In genomic region chr19:53712297-53713025, GRCm38 (mm10) we compare ENCODE assay signal across 18 mouse cellular contexts. TPM values are rescaled to one million over a fixed set of nuclear protein-coding genes. Genes with fewer than 3 reads are reported as not detected.
DNase-seq lines count a peak whose midpoint lies in the region; ATAC-seq and TF ChIP-seq lines count a peak whose summit lies in the region.
"Had no signal": no experiment of that assay in that cellular context is flagged by ENCODE, and none has a peak within 500 bp of the region (broad histone marks: within the 10 kb centered on the region; RNA-seq: fewer than 3 reads in every experiment).

No protein-coding gene starts in this region.

- 0 out of 2 replicates have a peak overlapping the region, but pooled peaks have one; percentile 33 for H3K4me2 ChIP-seq in heart, embryonic 15.5 days
- H3K4me2 ChIP-seq in liver, postnatal 0 days (ENCODE audit: low read depth, low read length): no peak overlapping the region
- H3K4me2 ChIP-seq: embryonic facial prominence, embryonic 13.5 days; lung, embryonic 15.5 days had no signal

- no peak for TF ChIP-seq EP300 in liver, postnatal 0 days (IDR thresholded peaks at IDR 0.05; ENCODE audit: low read depth)

- no peaks in the 10 kb centered on the region for H3K9me3 ChIP-seq in heart, embryonic 15.5 days (replicated peaks)
- H3K9me3 ChIP-seq in liver, postnatal 0 days (ENCODE audit: low read length): no peaks in the 10 kb centered on the region
- H3K9me3 ChIP-seq: lung, embryonic 15.5 days had no signal

- H3K79me2 ChIP-seq in C2C12 (ENCODE audit: control insufficient read depth, insufficient read depth): no peaks in the 10 kb centered on the region

- no peaks in the 10 kb centered on the region for H3K36me3 ChIP-seq in kidney, adult 2 months (ENCODE audit: control insufficient read depth, insufficient read depth, low read length)
- H3K36me3 ChIP-seq in C2C12 (ENCODE audit: control insufficient read depth, insufficient read depth): no peaks in the 10 kb centered on the region
- no peaks in the 10 kb centered on the region for H3K36me3 ChIP-seq in heart, embryonic 15.5 days
- no peaks in the 10 kb centered on the region for H3K36me3 ChIP-seq in liver, postnatal 0 days (replicated peaks; ENCODE audit: insufficient read depth, low read length)
- H3K36me3 ChIP-seq: embryonic facial prominence, embryonic 13.5 days; forebrain, embryonic 10.5 days; kidney, embryonic 15.5 days; lung, embryonic 15.5 days had no signal

- H3K79me3 ChIP-seq in C2C12 (ENCODE audit: low read depth): no peaks in the 10 kb centered on the region

- no peaks in the 10 kb centered on the region for H3K27me3 ChIP-seq in kidney, adult 2 months (replicated peaks; ENCODE audit: control insufficient read depth, insufficient read depth, low read length)
- no peaks in the 10 kb centered on the region for H3K27me3 ChIP-seq in C2C12 (ENCODE audit: control insufficient read depth, insufficient read depth, insufficient read length)
- H3K27me3 ChIP-seq in heart, embryonic 15.5 days: no peaks in the 10 kb centered on the region
- H3K27me3 ChIP-seq in liver, postnatal 0 days (ENCODE audit: insufficient read depth, low read length): no peaks in the 10 kb centered on the region
- H3K27me3 ChIP-seq: embryonic facial prominence, embryonic 13.5 days; kidney, embryonic 15.5 days; lung, embryonic 15.5 days had no signal

- H3K27ac ChIP-seq in kidney, adult 2 months (ENCODE audit: insufficient read depth, low read depth, low read length): no peak overlapping the region
- peak overlapping the region; percentile 91 for H3K27ac ChIP-seq in heart, embryonic 15.5 days
- no peak overlapping the region for H3K27ac ChIP-seq in liver, postnatal 0 days (ENCODE audit: low read depth)
- H3K27ac ChIP-seq: embryonic facial prominence, embryonic 13.5 days; forebrain, embryonic 10.5 days; kidney, embryonic 15.5 days; lung, embryonic 15.5 days had no signal

- 70% methylated on average over 7 of the region's 7 CpGs for WGBS in kidney, adult 2 months
- 22% methylated on average over 7 of the region's 7 CpGs for WGBS in heart, embryonic 15.5 days
- WGBS in liver, postnatal 0 days (ENCODE audit: insufficient replicate concordance): 66% methylated on average over 7 of the region's 7 CpGs

- peak; percentile 6 for DNase-seq in adrenal gland, adult 8-10 months
- no peak for DNase-seq in adrenal gland, postnatal 4 days (ENCODE audit: low spot score in 2 of 2)
- no peak for DNase-seq in kidney, adult 2 months
- DNase-seq in kidney, adult 8-10 months: no peak
- no peak for DNase-seq in right cerebral cortex, postnatal 36 days (ENCODE audit: low spot score in 2 of 2)
- no peak for DNase-seq in liver, postnatal 0 days
- DNase-seq: cerebellum, adult 2 months; liver; spleen, adult 18-20 months; thymus, postnatal 14 days had no signal

- H3K9ac ChIP-seq in heart, embryonic 15.5 days: peak overlapping the region; percentile 5; the same call in 1 of the 2 replicates
- no peak overlapping the region for H3K9ac ChIP-seq in liver, postnatal 0 days (replicated peaks)
- H3K9ac ChIP-seq: embryonic facial prominence, embryonic 13.5 days; kidney, embryonic 15.5 days; lung, embryonic 15.5 days had no signal

- H3K4me1 ChIP-seq in kidney, adult 2 months (ENCODE audit: control insufficient read depth, insufficient read depth, low read length): no peaks in the 10 kb centered on the region
- H3K4me1 ChIP-seq in heart, embryonic 15.5 days (replicated peaks): peaks cover 80% of the 10 kb centered on the region
- H3K4me1 ChIP-seq in liver, postnatal 0 days (ENCODE audit: insufficient read depth): no peaks in the 10 kb centered on the region
- H3K4me1 ChIP-seq: forebrain, embryonic 10.5 days had no signal

- no peak for TF ChIP-seq POLR2A in kidney, adult 2 months (IDR thresholded peaks at IDR 0.05; ENCODE audit: low read depth, low read length)

- ATAC-seq in heart, embryonic 15.5 days (replicated peaks; ENCODE audit: insufficient number of reproducible peaks, insufficient read depth, low FRiP score, low read depth): no peak
- no peak for ATAC-seq in liver, postnatal 0 days
- ATAC-seq: hindbrain, embryonic 16.5 days had no signal

- H3K4me3 ChIP-seq in kidney, adult 2 months (ENCODE audit: insufficient read depth, low read depth, low read length): no peak overlapping the region
- H3K4me3 ChIP-seq in C2C12 (ENCODE audit: insufficient read depth, poor library complexity, severe bottlenecking): no peak overlapping the region
- H3K4me3 ChIP-seq in heart, embryonic 15.5 days: no peak overlapping the region
- no peak overlapping the region for H3K4me3 ChIP-seq in liver, postnatal 0 days (ENCODE audit: low read depth, low read length)
- H3K4me3 ChIP-seq: embryonic facial prominence, embryonic 13.5 days; forebrain, embryonic 10.5 days; kidney, embryonic 15.5 days; lung, embryonic 15.5 days had no signal

- H3ac ChIP-seq in C2C12 (ENCODE audit: control insufficient read depth, insufficient read length, low read depth): no peak overlapping the region

- 0 out of 2 replicates have a peak, but pooled peaks have one; percentile 7 for TF ChIP-seq CTCF in kidney, adult 2 months (conservative IDR thresholded peaks at IDR 0.05; ENCODE audit: insufficient read depth, insufficient read length, low read depth, low read length)
- TF ChIP-seq CTCF in C2C12 (IDR thresholded peaks at IDR 0.05; ENCODE audit: control insufficient read depth, insufficient read depth, insufficient read length): peak; percentile 12
- no peak for TF ChIP-seq CTCF in liver, postnatal 0 days (IDR thresholded peaks at IDR 0.05; ENCODE audit: low read depth)

TF ChIP-seq in C2C12, 6 proteins besides CTCF, POLR2A, EP300 and RAD21:
- TF ChIP-seq USF1 (IDR thresholded peaks at IDR 0.05; ENCODE audit: low read depth) (no peak), MYOD1 (IDR thresholded peaks at IDR 0.05; ENCODE audit: control insufficient read depth, insufficient read length, low read depth) (peak; percentile 85)

RNA-seq across cellular contexts. Expression of gene Rbm20, which starts 35.4 kb away (rescaled TPM):
- 1 to 10 TPM; 1.4 to 1.9 (median 1.7) TPM for total RNA-seq in adrenal gland, adult 8-10 months (2022)
- 1 to 10 TPM; 2.7 to 4.0 TPM for total RNA-seq in adrenal gland, postnatal 4 days (2021)
- polyA plus RNA-seq in kidney, adult 2 months (2012; rRNA removed): 4.3 and 4.5 TPM in 2 replicates
- 23.1 TPM for polyA plus RNA-seq in C2C12 (2012; fragmentation: generic; extraction: Trizol)
- 39.9 and 44.4 TPM in 2 replicates for polyA plus RNA-seq in heart, embryonic 15.5 days (2015; fragmentation: Nextera tagmentation; extraction: Ambion mirVana)
- 0.16 and 0.17 TPM in 2 replicates for polyA plus RNA-seq in liver, postnatal 0 days (2015; fragmentation: Nextera tagmentation; extraction: Ambion mirVana)
- total RNA-seq: neutrophil, adult 5-6 weeks had no signal
